Mouse (Mus musculus) midbrain, embryonic 12.5 days (tissue): ENCODE results near the gene B3galnt2. TPM values are rescaled to one million over a fixed set of nuclear protein-coding genes. Genes with fewer than 3 reads are reported as not detected.
"Not testable (repeated sequence)": the region's sequence is repeated elsewhere in the genome, so short reads cannot be mapped to it uniquely, and the experiment has no call there.

Experiments used
- ATAC-seq: fragments of 200-750 bp; cut with Nextera tagmentation; 2 replicates; pipeline ENCODE4 v1.8.0; 2017; ENCODE audit warnings: low read depth, moderate TSS enrichment, moderate library complexity; ENCODE audit not compliant: low FRiP score
- H3K27ac ChIP-seq: fragments of 300-500 bp; sonication (generic); replicated peaks from 2 replicates; pipeline ENCODE4 v1.5.1; 2016; ENCODE audit warnings: mild to moderate bottlenecking
- H3K27me3 ChIP-seq: fragments of 300-500 bp; sonication (generic); 2 replicates; pipeline ENCODE4 v1.6.1; 2016; ENCODE audit warnings: mild to moderate bottlenecking
- H3K36me3 ChIP-seq: fragments of 300-500 bp; sonication (generic); 2 replicates; pipeline ENCODE4 v1.6.1; 2016
- H3K4me1 ChIP-seq: fragments of 300-500 bp; sonication (generic); 2 replicates; pipeline ENCODE4 v1.6.1; 2016
- H3K4me2 ChIP-seq: fragments of 300-500 bp; sonication (generic); replicated peaks from 2 replicates; pipeline ENCODE4 v1.6.1; 2016; ENCODE audit warnings: mild to moderate bottlenecking, moderate library complexity
- H3K4me3 ChIP-seq: fragments of 300-500 bp; sonication (generic); 2 replicates; pipeline ENCODE4 v1.5.1; 2016; ENCODE audit warnings: mild to moderate bottlenecking
- H3K9ac ChIP-seq: fragments of 300-500 bp; sonication (generic); replicated peaks from 2 replicates; pipeline ENCODE4 v1.6.1; 2016; ENCODE audit warnings: mild to moderate bottlenecking, moderate library complexity
- H3K9me3 ChIP-seq: fragments of 300-500 bp; sonication (generic); 2 replicates; pipeline ENCODE4 v1.6.1; 2016; ENCODE audit warnings: mild to moderate bottlenecking
- WGBS: fragments of 180-500 bp; shearing (Covaris S2); methylation state at CpG from one replicate; pipeline ENCODE4 v1.1.7; 2016; 5-methylcytosine and 5-hydroxymethylcytosine counted together
- polyA plus RNA-seq: library from polyadenylated mRNA; unstranded; fragments of >200 nt; fragmentation: Nextera tagmentation; extraction: Ambion mirVana; gene quantifications from 2 replicates; pipeline ENCODE4 v1.2.1, GENCODE M21; 2016

B3galnt2 gene
- polyA plus RNA-seq, 1 experiment from 2014 or later = 38.6 TPM

DNA sequence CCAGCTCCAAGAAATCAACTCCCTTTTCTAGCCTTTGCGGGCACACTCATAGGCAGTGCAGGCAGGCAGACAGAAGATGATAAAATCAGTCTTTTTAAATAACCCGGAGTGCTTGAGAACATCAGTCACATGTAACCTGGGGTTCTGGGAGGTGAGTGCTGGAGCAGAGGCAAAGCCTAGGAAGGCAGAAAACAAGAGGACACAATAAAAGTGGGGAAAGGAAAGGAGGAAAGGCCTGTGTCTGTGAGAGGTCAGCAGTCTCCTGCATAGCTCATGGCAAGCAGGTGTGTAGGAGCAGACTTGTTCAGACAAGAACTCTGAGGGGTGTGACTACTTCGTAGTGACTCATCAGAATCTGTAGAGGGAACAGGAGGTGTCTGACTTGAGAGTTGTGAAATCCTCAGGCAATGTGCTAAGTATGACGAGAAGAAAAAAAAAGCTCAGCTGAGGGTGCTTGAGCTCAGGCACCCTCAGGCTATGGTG, 14.4 kb downstream of the B3galnt2 start:
- 0 out of 2 replicates have a peak, but pooled peaks cover 4% of the 10 kb centered on the region for H3K4me1 ChIP-seq
- no peak overlapping the region for H3K27ac ChIP-seq
- WGBS = 91% methylated on average over 4 of the region's 4 CpGs
- H3K9ac ChIP-seq = no peak overlapping the region
- peaks cover 6% of the 10 kb centered on the region; the same call in 1 of the 2 replicates for H3K36me3 ChIP-seq
- H3K9me3 ChIP-seq = no peaks in the 10 kb centered on the region
- H3K27me3 ChIP-seq = no peaks in the 10 kb centered on the region
- H3K4me3 ChIP-seq = no peak overlapping the region
- ATAC-seq = no peak
- no peak overlapping the region for H3K4me2 ChIP-seq

GRCm38 (mm10) chr13:13969796-13970195, 15.5 kb downstream of the B3galnt2 start:
- no peaks in the 10 kb centered on the region for H3K27me3 ChIP-seq
- WGBS = 93% methylated on average over 1 of the region's 1 CpGs
- no peaks in the 10 kb centered on the region for H3K9me3 ChIP-seq
- H3K36me3 ChIP-seq = peaks cover 6% of the 10 kb centered on the region; the same call in 1 of the 2 replicates
- no peak overlapping the region for H3K4me2 ChIP-seq
- 0 out of 2 replicates have a peak, but pooled peaks cover 4% of the 10 kb centered on the region for H3K4me1 ChIP-seq
- H3K27ac ChIP-seq = no peak overlapping the region
- no peak overlapping the region for H3K9ac ChIP-seq
- no peak for ATAC-seq
- no peak overlapping the region for H3K4me3 ChIP-seq

- H3K4me3 ChIP-seq, H3K27me3 ChIP-seq, H3K36me3 ChIP-seq, H3K4me1 ChIP-seq, H3K4me2 ChIP-seq, H3K9ac ChIP-seq, H3K27ac ChIP-seq, H3K9me3 ChIP-seq: not testable (repeated sequence)
- 90% methylated on average over 1 of the region's 1 CpGs for WGBS
- ATAC-seq = peak; percentile 54; the same call in 1 of the 2 replicates
These were observed 27.6 kb downstream of the B3galnt2 start for GRCm38 (mm10) chr13:13981842-13982241.

DNA sequence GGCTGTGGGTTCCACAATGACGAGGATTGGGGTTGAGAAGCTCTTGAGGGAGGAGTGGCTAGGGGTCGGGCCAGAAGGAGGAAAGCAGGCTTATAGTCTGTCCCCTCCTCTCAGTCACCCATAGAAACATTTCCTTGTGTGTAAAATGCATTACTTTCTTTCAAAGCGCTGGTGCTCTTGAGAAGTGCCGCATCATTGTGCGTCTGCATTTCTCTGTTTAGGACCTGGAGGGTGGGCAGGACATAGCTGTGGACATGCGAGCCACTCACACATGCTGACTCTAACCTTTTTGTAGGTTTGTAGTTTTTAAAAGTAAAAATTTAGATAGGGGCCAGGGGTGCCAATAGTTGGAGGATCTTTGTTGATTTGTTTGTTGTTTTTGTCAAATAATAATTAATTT, 29.3 kb downstream of the B3galnt2 start:
- H3K36me3 ChIP-seq = 0 out of 2 replicates have a peak, but pooled peaks cover 3% of the 10 kb centered on the region
- WGBS = 80% methylated on average over 6 of the region's 6 CpGs

DNA sequence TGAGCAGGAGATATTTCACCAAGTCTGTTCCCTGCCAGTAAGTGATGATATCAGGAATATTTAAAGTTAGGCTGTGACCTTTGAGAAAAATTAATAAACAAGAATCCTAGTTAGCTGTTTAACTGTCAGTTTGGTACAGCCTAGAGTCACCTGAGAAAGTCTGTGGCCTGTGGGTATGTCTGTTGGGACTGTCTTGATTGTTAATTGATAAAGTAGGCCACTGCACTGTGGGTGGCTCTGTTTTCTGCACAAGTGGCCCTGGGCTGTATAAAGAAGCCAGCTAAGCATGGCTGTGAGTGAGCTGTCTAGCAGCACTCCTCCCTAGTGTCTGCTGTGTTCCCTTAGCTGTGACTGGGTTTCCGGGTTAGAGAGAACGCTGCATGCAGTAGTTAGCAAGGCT, 34.9 kb downstream of the B3galnt2 start:
- H3K36me3 ChIP-seq = peaks cover 42% of the 10 kb centered on the region
- no peak for ATAC-seq

More for the DNA sequence above, 29.3 kb downstream of the B3galnt2 start:
- H3K4me3 ChIP-seq = no peak overlapping the region
- H3K27me3 ChIP-seq = no peaks in the 10 kb centered on the region
- no peaks in the 10 kb centered on the region for H3K9me3 ChIP-seq
- no peak overlapping the region for H3K27ac ChIP-seq
- H3K4me2 ChIP-seq = no peak overlapping the region
- ATAC-seq = no peak
- no peak overlapping the region for H3K9ac ChIP-seq
- no peaks in the 10 kb centered on the region; the same call in 1 of the 2 replicates for H3K4me1 ChIP-seq

GRCm38 (mm10) chr13:13990391-13990790, 36.1 kb downstream of the B3galnt2 start:
- H3K36me3 ChIP-seq = peaks cover 53% of the 10 kb centered on the region
- no peak for ATAC-seq

More for the DNA sequence above, 34.9 kb downstream of the B3galnt2 start:
- no peak overlapping the region for H3K27ac ChIP-seq
- H3K9ac ChIP-seq = no peak overlapping the region
- no peaks in the 10 kb centered on the region for H3K27me3 ChIP-seq
- H3K4me2 ChIP-seq = no peak overlapping the region
- H3K9me3 ChIP-seq = no peaks in the 10 kb centered on the region
- WGBS = 89% methylated on average over 2 of the region's 2 CpGs
- no peaks in the 10 kb centered on the region for H3K4me1 ChIP-seq
- H3K4me3 ChIP-seq = no peak overlapping the region

DNA sequence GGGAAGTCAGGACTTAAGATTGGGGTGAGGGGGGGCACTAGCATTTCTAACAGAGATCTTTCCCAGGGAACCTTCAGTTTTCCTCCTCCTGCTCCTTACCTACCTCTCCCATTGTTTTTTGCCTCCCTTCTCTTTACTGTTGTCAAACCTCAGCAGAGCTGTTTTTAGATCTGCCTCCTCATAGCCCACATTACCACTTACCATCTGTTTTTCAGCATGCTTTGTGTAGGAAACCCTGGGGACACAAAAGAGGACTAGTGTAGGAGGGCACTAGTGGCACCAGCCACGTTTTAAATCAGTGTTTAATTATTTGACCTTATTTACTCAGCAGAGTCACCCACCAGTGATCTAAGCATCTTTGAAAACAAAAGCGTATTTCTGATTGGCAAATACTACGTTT, 38.8 kb downstream of the B3galnt2 start:
- 81% methylated on average over 3 of the region's 3 CpGs for WGBS
- Histone ChIP-seq H3K9me3 (no peaks in the 10 kb centered on the region), H3K9ac (no peak overlapping the region), H3K4me2 (no peak overlapping the region), H3K27me3 (no peaks in the 10 kb centered on the region), H3K4me3 (no peak overlapping the region), H3K27ac (no peak overlapping the region), H3K36me3 (peaks cover 71% of the 10 kb centered on the region), H3K4me1 (no peaks in the 10 kb centered on the region)
- ATAC-seq = no peak

More at GRCm38 (mm10) chr13:13990391-13990790, 36.1 kb downstream of the B3galnt2 start:
- Histone ChIP-seq H3K4me1 (no peaks in the 10 kb centered on the region), H3K4me2 (no peak overlapping the region), H3K9ac (no peak overlapping the region), H3K27ac (no peak overlapping the region), H3K27me3 (no peaks in the 10 kb centered on the region), H3K9me3 (no peaks in the 10 kb centered on the region), H3K4me3 (no peak overlapping the region)
- WGBS = 76% methylated on average over 2 of the region's 2 CpGs

DNA sequence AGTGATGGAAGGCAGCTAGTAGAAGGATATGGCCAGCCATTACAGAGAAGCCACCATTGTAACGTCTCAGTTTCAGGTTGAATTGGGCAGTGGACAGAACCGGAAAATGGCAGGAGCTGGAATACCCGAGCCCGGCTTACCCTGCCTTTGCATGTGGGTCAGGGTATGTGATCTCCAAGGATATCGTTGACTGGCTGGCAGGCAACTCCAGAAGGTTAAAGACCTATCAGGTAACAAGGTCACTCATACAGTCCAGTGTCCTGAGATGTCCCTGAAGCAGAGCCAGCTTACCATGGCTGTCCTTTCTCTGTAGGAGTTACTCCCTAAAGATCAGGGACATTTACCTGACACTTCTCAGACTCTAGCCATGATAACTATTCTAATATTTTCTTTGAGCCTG, 40.8 kb downstream of the B3galnt2 start:
- 92% methylated on average over 5 of the region's 5 CpGs for WGBS
- no peak for ATAC-seq
- Histone ChIP-seq H3K4me1 (no peaks in the 10 kb centered on the region), H3K27ac (no peak overlapping the region), H3K9me3 (no peaks in the 10 kb centered on the region), H3K4me2 (no peak overlapping the region), H3K36me3 (peaks cover 82% of the 10 kb centered on the region), H3K4me3 (no peak overlapping the region), H3K27me3 (no peaks in the 10 kb centered on the region), H3K9ac (no peak overlapping the region)

DNA sequence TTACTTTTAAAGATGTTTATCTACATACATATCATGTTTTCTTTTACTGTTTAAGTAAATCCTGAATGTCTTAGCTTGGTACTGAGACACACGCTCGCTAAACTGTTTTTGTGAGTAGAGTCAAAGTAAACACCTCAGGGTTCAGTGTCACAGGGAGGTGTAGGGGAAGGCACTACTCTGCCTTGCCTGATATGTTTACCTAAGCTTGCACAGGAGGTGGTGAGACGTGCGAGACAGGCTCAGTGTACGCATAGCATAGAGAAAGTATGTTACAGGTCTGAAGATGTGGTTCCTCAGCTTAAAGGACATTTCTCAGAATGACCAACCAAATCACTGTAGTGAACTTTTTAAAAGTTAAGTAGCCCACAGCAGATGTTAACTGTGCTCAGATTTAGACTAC, 43.2 kb downstream of the B3galnt2 start:
- 90% methylated on average over 5 of the region's 5 CpGs for WGBS
- H3K27ac ChIP-seq = no peak overlapping the region
- H3K4me3 ChIP-seq = no peak overlapping the region
- peaks cover 88% of the 10 kb centered on the region for H3K36me3 ChIP-seq
- H3K9ac ChIP-seq = no peak overlapping the region
- no peaks in the 10 kb centered on the region for H3K9me3 ChIP-seq
- H3K27me3 ChIP-seq = no peaks in the 10 kb centered on the region
- no peak overlapping the region for H3K4me2 ChIP-seq
- no peak for ATAC-seq
- no peaks in the 10 kb centered on the region for H3K4me1 ChIP-seq

DNA sequence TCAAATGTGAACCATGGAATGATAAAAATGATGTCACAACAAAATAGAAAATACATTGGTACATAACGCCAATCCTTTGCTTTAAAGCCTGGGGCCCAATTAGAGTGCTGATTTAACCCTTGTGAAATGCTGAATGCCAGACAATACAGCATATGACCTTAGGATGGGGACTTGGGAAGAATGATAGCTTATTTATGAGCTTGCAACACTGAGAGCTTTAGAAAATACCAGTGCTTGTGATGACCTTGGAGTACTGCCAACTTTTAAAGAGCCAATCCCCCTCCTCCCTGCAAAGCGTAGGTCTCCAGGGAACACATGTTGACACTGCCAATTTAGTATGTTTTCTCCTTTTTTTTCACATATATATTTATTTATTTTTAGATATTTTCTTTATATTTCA, 48.4 kb downstream of the B3galnt2 start:
- ATAC-seq = no peak

GRCm38 (mm10) chr13:14004086-14004485, 49.8 kb downstream of the B3galnt2 start:
- no peaks in the 10 kb centered on the region for H3K27me3 ChIP-seq
- WGBS = 79% methylated on average over 4 of the region's 4 CpGs
- no peak for ATAC-seq
- no peaks in the 10 kb centered on the region for H3K4me1 ChIP-seq
- H3K9me3 ChIP-seq = no peaks in the 10 kb centered on the region
- peaks cover 65% of the 10 kb centered on the region for H3K36me3 ChIP-seq
- no peak overlapping the region for H3K4me3 ChIP-seq
- no peak overlapping the region for H3K4me2 ChIP-seq
- no peak overlapping the region for H3K27ac ChIP-seq
- H3K9ac ChIP-seq = no peak overlapping the region

More for the DNA sequence above, 48.4 kb downstream of the B3galnt2 start:
- Histone ChIP-seq H3K9ac (no peak overlapping the region), H3K4me2 (no peak overlapping the region), H3K4me1 (no peaks in the 10 kb centered on the region), H3K27me3 (no peaks in the 10 kb centered on the region), H3K27ac (no peak overlapping the region), H3K4me3 (no peak overlapping the region), H3K36me3 (peaks cover 73% of the 10 kb centered on the region), H3K9me3 (no peaks in the 10 kb centered on the region)
- WGBS = 91% methylated on average over 2 of the region's 2 CpGs

- no peak for ATAC-seq
- 98% methylated on average over 5 of the region's 5 CpGs for WGBS
- no peak overlapping the region for H3K27ac ChIP-seq
- H3K4me3 ChIP-seq = no peak overlapping the region
- H3K36me3 ChIP-seq = peaks cover 65% of the 10 kb centered on the region
- H3K27me3 ChIP-seq = no peaks in the 10 kb centered on the region
- no peak overlapping the region for H3K4me2 ChIP-seq
- H3K9me3 ChIP-seq = no peaks in the 10 kb centered on the region
- H3K9ac ChIP-seq = no peak overlapping the region
- H3K4me1 ChIP-seq = no peaks in the 10 kb centered on the region
These were observed 50.7 kb downstream of the B3galnt2 start for GRCm38 (mm10) chr13:14004999-14005398.

DNA sequence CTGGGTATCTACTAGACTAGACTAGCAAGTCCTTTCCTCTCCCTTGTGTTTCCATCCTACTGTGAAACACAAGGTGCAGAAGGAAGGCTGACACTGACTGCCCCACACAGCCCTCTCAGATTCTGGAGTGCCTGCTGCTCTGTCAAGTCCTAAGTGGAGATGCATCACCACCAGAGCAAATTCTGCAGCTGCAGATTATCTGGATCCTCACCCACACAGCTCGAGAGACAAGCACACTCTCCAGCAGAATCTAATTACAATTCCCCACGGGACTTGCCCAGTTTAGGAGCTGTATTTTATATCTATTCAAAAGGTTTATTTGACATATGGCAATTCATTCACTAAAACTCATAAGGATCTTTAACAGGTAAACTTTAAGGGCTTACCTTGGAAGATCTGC, 51.8 kb downstream of the B3galnt2 start:
- H3K27ac ChIP-seq = no peak overlapping the region
- WGBS = 56% methylated on average over 2 of the region's 2 CpGs
- no peaks in the 10 kb centered on the region for H3K9me3 ChIP-seq
- no peak overlapping the region for H3K4me2 ChIP-seq
- H3K9ac ChIP-seq = no peak overlapping the region
- H3K36me3 ChIP-seq = peaks cover 58% of the 10 kb centered on the region
- H3K4me3 ChIP-seq = no peak overlapping the region
- H3K4me1 ChIP-seq = no peaks in the 10 kb centered on the region
- no peak for ATAC-seq
- H3K27me3 ChIP-seq = no peaks in the 10 kb centered on the region
